Mouse (Mus musculus) cerebellum, postnatal 14 days (tissue): ENCODE data around the gene Thbs3.

ENCODE experiments used
- DNase-seq, 2 experiments: peaks; one replicate each; pipeline ENCODE4 v3.0.0; 2021; ENCODE audit warnings: mixed read lengths in 2 of 2

Gene Thbs3

GRCm38 (mm10) chr3:89259076-89259475 lies 44.1 kb downstream of the Thbs3 start, which contains the start of gene Dpm3:
Gene Dpm3 (plus strand): TSS chr3:89259358.
- DNase-seq = no peak

GRCm38 (mm10) chr3:89260211-89260610 lies 45.2 kb downstream of the Thbs3 start:
- DNase-seq = no peak

- DNase-seq = no peak
Observed at GRCm38 (mm10) chr3:89262417-89262816, 47.4 kb downstream of the Thbs3 start.

- peak; percentile 84 to 85 for DNase-seq
Observed at GRCm38 (mm10) chr3:89266439-89266893, 51.5 kb downstream of the Thbs3 start.

GRCm38 (mm10) chr3:89268916-89269315 lies 53.9 kb downstream of the Thbs3 start:
- no peak for DNase-seq

GRCm38 (mm10) chr3:89270051-89270755 lies 55.2 kb downstream of the Thbs3 start, which contains the start of gene Slc50a1:
Gene Slc50a1 (minus strand): TSS chr3:89270570.
- DNase-seq = peak; percentile 92 to 93

GRCm38 (mm10) chr3:89270891-89271290 lies 55.9 kb downstream of the Thbs3 start:
- peak; percentile 64 to 66 for DNase-seq

GRCm38 (mm10) chr3:89271760-89272159 lies 56.8 kb downstream of the Thbs3 start:
- DNase-seq = peak in 1 of 2 experiments; percentile 61

- no peak for DNase-seq
Observed at GRCm38 (mm10) chr3:89276061-89276460, 61.1 kb downstream of the Thbs3 start.
